Mouse (Mus musculus) embryonic facial prominence, embryonic 11.5 days (tissue): ENCODE data around the gene Slc25a27. TPM values are rescaled to one million over a fixed set of nuclear protein-coding genes. Genes with fewer than 3 reads are reported as not detected.

Source experiments
- ATAC-seq: fragments of 200-750 bp; cut with Nextera tagmentation; replicated peaks from 2 replicates; pipeline ENCODE4 v1.8.0; 2017; ENCODE audit warnings: low read depth; ENCODE audit not compliant: insufficient number of reproducible peaks, low FRiP score, low TSS enrichment
- DNase-seq: peaks from one replicate; pipeline ENCODE4 v3.0.0-alpha.2; 2015; ENCODE audit warnings: low spot score
- H3K27ac ChIP-seq: fragments of 300-500 bp; sonication (generic); replicated peaks from 2 replicates; pipeline ENCODE4 v1.5.1; 2014; ENCODE audit warnings: mild to moderate bottlenecking, low read depth, low read length, control low read depth
- H3K27me3 ChIP-seq: fragments of 300-500 bp; sonication (generic); 2 replicates; pipeline ENCODE4 v1.6.1; 2014; ENCODE audit warnings: mild to moderate bottlenecking, low read length, moderate library complexity, mixed read lengths; ENCODE audit not compliant: control insufficient read depth, insufficient read depth
- H3K36me3 ChIP-seq: fragments of 300-500 bp; sonication (generic); replicated peaks from 2 replicates; pipeline ENCODE4 v1.6.1; 2014; ENCODE audit warnings: low read depth, mild to moderate bottlenecking, low read length, moderate library complexity, mixed read lengths; ENCODE audit not compliant: control insufficient read depth, insufficient read depth
- H3K4me1 ChIP-seq: fragments of 300-500 bp; sonication (generic); 2 replicates; pipeline ENCODE4 v1.6.1; 2014; ENCODE audit warnings: low read length, mixed read lengths; ENCODE audit not compliant: control insufficient read depth, insufficient read depth
- H3K4me2 ChIP-seq: fragments of 300-500 bp; sonication (generic); 2 replicates; pipeline ENCODE4 v1.6.1; 2014; ENCODE audit warnings: low read depth, mild to moderate bottlenecking, control low read depth, low read length, moderate library complexity
- H3K4me3 ChIP-seq: fragments of 300-500 bp; sonication (generic); 2 replicates; pipeline ENCODE4 v1.5.1; 2014; ENCODE audit warnings: low read depth, low read length, control low read depth
- H3K9ac ChIP-seq: fragments of 300-500 bp; sonication (generic); replicated peaks from 2 replicates; pipeline ENCODE4 v1.6.1; 2014; ENCODE audit warnings: mild to moderate bottlenecking, control low read depth, low read length
- H3K9me3 ChIP-seq: fragments of 300-500 bp; sonication (generic); replicated peaks from 2 replicates; pipeline ENCODE4 v1.6.1; 2016; ENCODE audit warnings: mild to moderate bottlenecking, low read length, inconsistent platforms, mixed read lengths; ENCODE audit not compliant: control insufficient read depth
- WGBS: fragments of 180-500 bp; shearing (Covaris S2); extraction: QIAGEN DNeasy Blood & Tissue Kit; methylation state at CpG from one replicate; pipeline ENCODE4 v1.1.7; 2014; 5-methylcytosine and 5-hydroxymethylcytosine counted together
- polyA plus RNA-seq: library from polyadenylated mRNA; unstranded; fragments of >200 nt; fragmentation: Nextera tagmentation; extraction: Ambion mirVana; gene quantifications from 2 replicates; pipeline ENCODE4 v1.2.1, GENCODE M21; 2014

The Slc25a27 gene
- polyA plus RNA-seq, 1 experiment from 2014 or later: 16.5 TPM

DNA sequence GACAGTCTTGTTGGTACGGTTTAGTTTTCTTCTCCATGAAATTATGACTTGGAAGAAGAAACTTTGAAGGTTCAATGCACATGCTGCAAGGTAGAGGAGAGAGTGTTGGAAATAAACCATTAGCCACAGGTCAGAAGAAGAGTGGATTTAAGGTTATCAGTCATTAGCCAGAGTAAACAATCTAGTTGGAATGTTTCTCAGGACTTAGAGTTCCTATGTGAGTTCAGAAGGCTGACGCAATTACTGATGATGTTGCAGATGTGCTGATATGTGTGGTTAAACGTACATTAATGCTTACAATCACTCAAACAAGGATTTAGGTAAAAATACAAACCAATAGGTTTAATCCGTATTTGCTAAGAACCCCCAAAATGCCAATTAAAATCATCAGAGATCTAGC lies 4.9 kb upstream of the Slc25a27 start:
- H3K4me2 ChIP-seq: no peak overlapping the region
- H3K9ac ChIP-seq: no peak overlapping the region
- no peaks in the 10 kb centered on the region for H3K27me3 ChIP-seq
- H3K9me3 ChIP-seq: no peaks in the 10 kb centered on the region
- H3K4me3 ChIP-seq: no peak overlapping the region
- H3K27ac ChIP-seq: no peak overlapping the region
- DNase-seq (no peak), ATAC-seq (no peak)
- no peaks in the 10 kb centered on the region for H3K36me3 ChIP-seq
- no peaks in the 10 kb centered on the region for H3K4me1 ChIP-seq
- WGBS: 86% methylated on average over 4 of the region's 4 CpGs

DNA sequence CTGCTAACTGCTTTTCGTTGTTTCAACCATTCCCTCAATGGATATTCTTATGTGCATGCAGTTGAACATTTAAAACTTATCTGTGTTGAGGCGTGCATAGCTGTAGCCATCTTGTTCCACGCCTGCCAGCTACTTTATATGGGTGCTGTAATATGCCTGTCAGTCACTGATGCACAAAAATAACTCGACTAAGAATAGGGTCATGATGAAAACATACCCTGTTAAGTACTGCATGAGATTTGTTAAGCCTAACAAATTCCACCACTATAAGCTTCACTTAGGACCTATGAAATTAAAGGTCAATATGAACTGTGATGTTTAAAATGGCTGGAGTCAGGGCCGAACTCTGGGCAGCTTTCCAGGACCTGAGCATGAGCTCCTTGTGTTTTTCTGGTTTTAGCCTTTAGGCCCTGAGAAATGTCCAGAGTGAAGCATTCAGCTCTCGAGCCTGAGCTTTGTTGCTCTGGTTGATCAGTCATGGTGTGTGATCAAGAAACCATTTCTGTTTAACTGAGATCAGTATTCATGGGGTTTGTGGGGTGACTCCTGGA lies 2.2 kb upstream of the Slc25a27 start:
- Histone ChIP-seq H3K36me3 (no peaks in the 10 kb centered on the region), H3K9ac (no peak overlapping the region), H3K4me2 (no peak overlapping the region), H3K9me3 (no peaks in the 10 kb centered on the region), H3K27ac (no peak overlapping the region), H3K4me3 (no peak overlapping the region), H3K4me1 (no peaks in the 10 kb centered on the region), H3K27me3 (no peaks in the 10 kb centered on the region)
- 71% methylated on average over 6 of the region's 6 CpGs for WGBS
- no peak for ATAC-seq
- no peak for DNase-seq

DNA sequence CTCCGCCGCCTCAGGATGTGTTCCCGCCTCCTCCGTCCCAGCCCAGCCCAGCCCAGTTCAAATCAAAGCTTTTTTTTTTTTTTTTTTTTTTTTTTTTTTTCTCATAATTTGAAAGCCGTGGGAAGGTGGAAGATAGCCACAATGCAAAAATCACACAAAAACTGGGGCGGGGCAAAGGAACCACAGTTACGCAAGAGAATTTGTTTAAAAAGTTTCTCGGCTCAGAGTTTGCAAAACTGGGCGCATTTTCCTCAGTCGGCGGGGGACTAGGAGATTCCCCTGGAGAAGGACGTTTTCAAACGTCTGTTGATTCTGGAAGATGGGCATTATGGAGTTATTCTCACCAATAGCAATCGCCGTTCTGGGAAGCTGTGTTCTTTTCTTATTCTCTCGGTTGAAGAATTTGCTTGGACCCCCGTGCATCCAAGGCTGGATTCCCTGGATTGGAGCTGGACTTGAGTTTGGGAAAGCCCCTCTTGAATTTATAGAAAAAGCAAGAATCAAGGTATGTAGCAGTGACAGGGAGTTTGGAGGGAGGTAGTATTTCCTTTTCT lies 353 bp upstream of the Slc25a27 start, which contains the start of gene Cyp39a1:
Gene Cyp39a1 (plus strand): TSS at position 136 of the 554 bp plus-strand sequence.
- DNase-seq (peak; percentile 55), ATAC-seq (no peak; the same call in 1 of the 2 replicates)
- H3K4me2 ChIP-seq: peak within 1 kb of the TSS; percentile 80
- H3K4me1 ChIP-seq: no peaks in the 10 kb centered on the region
- no peaks in the 10 kb centered on the region for H3K9me3 ChIP-seq
- peak within 1 kb of the TSS; percentile 84 for H3K9ac ChIP-seq
- no peaks in the 10 kb centered on the region for H3K36me3 ChIP-seq
- no peaks in the 10 kb centered on the region for H3K27me3 ChIP-seq
- peak within 1 kb of the TSS; percentile 86 for H3K4me3 ChIP-seq
- no peak within 1 kb of the TSS; the same call in 1 of the 2 replicates for H3K27ac ChIP-seq
- 0% methylated on average over 17 of the region's 17 CpGs for WGBS

GRCm38 (mm10) chr17:43651314-43652046 lies 15.5 kb downstream of the Slc25a27 start:
- Histone ChIP-seq H3K4me3 (no peak overlapping the region), H3K4me2 (no peak overlapping the region), H3K27me3 (no peaks in the 10 kb centered on the region), H3K36me3 (no peaks in the 10 kb centered on the region; the same call in 1 of the 2 replicates), H3K9me3 (no peaks in the 10 kb centered on the region), H3K9ac (no peak overlapping the region), H3K27ac (no peak overlapping the region), H3K4me1 (no peaks in the 10 kb centered on the region)
- 72% methylated on average over 14 of the region's 14 CpGs for WGBS
- ATAC-seq (no peak), DNase-seq (no peak)

DNA sequence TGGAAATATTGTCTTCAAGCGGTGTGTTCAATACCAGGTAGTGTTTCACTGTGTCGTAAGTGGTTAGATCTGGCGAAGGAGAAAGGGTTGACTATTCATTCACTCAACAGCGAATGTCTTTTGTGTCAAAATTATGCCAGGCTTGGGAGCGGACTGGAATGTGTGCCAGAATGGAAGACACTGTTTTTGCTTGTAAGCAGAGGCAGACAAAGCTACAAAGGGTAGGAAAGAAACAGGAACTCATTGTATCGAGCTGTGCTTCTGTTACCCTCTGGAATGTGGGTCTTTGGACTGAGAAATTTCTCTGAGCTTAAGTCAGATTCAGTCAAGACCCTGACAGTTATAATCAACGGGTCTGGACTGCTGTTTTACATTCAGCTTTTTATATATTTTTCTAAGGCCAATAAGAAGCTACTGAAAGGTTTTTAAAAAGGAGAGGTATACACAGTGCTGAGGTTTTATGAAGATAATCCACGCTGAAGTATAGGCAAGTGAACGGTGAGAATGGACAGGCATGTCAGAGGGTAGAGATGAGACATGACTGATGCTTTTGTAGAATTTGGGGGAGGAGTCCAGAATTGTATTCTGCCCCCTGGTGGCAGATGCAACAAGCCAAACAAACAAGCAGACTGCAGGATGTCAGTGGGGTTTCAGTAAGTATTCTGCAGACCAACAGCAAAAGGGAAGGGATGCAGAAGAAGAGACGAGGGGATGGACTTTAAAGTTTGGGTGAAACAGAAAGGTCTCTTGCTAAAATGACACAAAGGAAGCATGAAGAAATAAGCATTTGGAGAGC lies 17.2 kb downstream of the Slc25a27 start:
- Histone ChIP-seq H3K4me2 (no peak overlapping the region), H3K36me3 (no peaks in the 10 kb centered on the region; the same call in 1 of the 2 replicates), H3K4me1 (no peaks in the 10 kb centered on the region), H3K9me3 (no peaks in the 10 kb centered on the region), H3K27ac (no peak overlapping the region), H3K4me3 (no peak overlapping the region), H3K9ac (no peak overlapping the region), H3K27me3 (no peaks in the 10 kb centered on the region)
- WGBS: 76% methylated on average over 10 of the region's 10 CpGs
- DNase-seq (peak; percentile 19), ATAC-seq (no peak; the same call in 1 of the 2 replicates)

DNA sequence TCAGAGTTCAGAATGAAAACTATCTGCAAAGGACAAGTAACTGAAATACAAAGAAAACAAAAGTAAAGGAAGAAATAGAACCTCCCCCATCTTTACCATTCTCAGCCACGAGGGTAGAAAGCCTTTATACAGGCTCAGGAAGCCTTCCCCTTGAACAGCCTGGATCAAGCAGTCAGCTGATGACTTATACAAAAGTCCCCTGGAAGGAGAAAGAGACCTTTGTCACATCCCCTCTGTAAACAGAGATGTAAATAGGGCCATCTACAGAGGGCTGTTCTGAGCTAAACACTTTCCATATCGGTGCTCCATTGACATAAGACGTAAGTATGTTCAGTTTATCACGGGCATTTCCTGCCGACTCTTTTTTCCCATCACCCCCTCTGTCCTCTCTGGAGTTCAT lies 20.1 kb downstream of the Slc25a27 start:
- Histone ChIP-seq H3K9me3 (no peaks in the 10 kb centered on the region), H3K36me3 (no peaks in the 10 kb centered on the region), H3K9ac (no peak overlapping the region), H3K4me3 (no peak overlapping the region), H3K4me2 (no peak overlapping the region), H3K27ac (no peak overlapping the region), H3K27me3 (no peaks in the 10 kb centered on the region), H3K4me1 (no peaks in the 10 kb centered on the region)
- no peak for DNase-seq
- WGBS: 58% methylated on average over 5 of the region's 5 CpGs
- ATAC-seq: no peak

GRCm38 (mm10) chr17:43645136-43645535 lies 21.9 kb downstream of the Slc25a27 start:
- Histone ChIP-seq H3K27ac (no peak overlapping the region), H3K36me3 (no peaks in the 10 kb centered on the region; the same call in 1 of the 2 replicates), H3K27me3 (no peaks in the 10 kb centered on the region), H3K9ac (no peak overlapping the region), H3K4me1 (no peaks in the 10 kb centered on the region), H3K4me3 (no peak overlapping the region), H3K9me3 (no peaks in the 10 kb centered on the region), H3K4me2 (no peak overlapping the region)
- ATAC-seq: no peak
- 94% methylated on average over 3 of the region's 3 CpGs for WGBS
- no peak for DNase-seq
